Comparison of ENCODE assay signal across 20 mouse cellular contexts in genomic region chr2:69479859-69480258, GRCm38 (mm10).
"Had no signal": no experiment of that assay in that cellular context is flagged by ENCODE, and none has a peak within 500 bp of the region (broad histone marks: within the 10 kb centered on the region; RNA-seq: fewer than 3 reads in every experiment).

No protein-coding gene starts in this region.

- H3K9ac ChIP-seq: liver, embryonic 14.5 days; lung, embryonic 15.5 days; midbrain, embryonic 13.5 days; midbrain, embryonic 15.5 days; stomach, embryonic 15.5 days had no signal

- DNase-seq: lung, adult 2 months; lung, postnatal 14 days; lung, postnatal 36 days; retina, postnatal 1 day; right cerebral cortex, adult 18-20 months; right cerebral cortex, postnatal 25 days; right cerebral cortex, postnatal 4 days; thymus, adult 2 months; thymus, postnatal 25 days; thymus, postnatal 4 days had no signal

- H3K9me3 ChIP-seq: lung, embryonic 15.5 days; megakaryocyte, embryonic 14.5 days; midbrain, embryonic 13.5 days; midbrain, embryonic 15.5 days; stomach, embryonic 15.5 days had no signal

- H3K27me3 ChIP-seq: lung, embryonic 15.5 days; midbrain, embryonic 13.5 days; midbrain, embryonic 15.5 days; stomach, embryonic 15.5 days had no signal

- H3K4me3 ChIP-seq: lung, embryonic 15.5 days; megakaryocyte, embryonic 14.5 days; midbrain, embryonic 13.5 days; midbrain, embryonic 15.5 days; stomach, embryonic 15.5 days had no signal

- ATAC-seq: lung, postnatal 0 days; midbrain, embryonic 13.5 days; midbrain, embryonic 15.5 days had no signal

- H3K36me3 ChIP-seq: lung, embryonic 15.5 days; midbrain, embryonic 15.5 days; stomach, embryonic 15.5 days had no signal

- H3K4me1 ChIP-seq: lung, embryonic 15.5 days; megakaryocyte, embryonic 14.5 days; midbrain, embryonic 13.5 days; midbrain, embryonic 15.5 days; stomach, embryonic 15.5 days had no signal

- H3K27ac ChIP-seq: liver, embryonic 14.5 days; lung, embryonic 15.5 days; macrophage; midbrain, embryonic 13.5 days; midbrain, embryonic 15.5 days; stomach, embryonic 15.5 days; stomach, postnatal 0 days had no signal

- H3K4me2 ChIP-seq: lung, embryonic 15.5 days; midbrain, embryonic 11.5 days; midbrain, embryonic 13.5 days; midbrain, embryonic 15.5 days; stomach, embryonic 15.5 days had no signal
